16 mouse cellular contexts compared by ENCODE assay signal in the genomic region with DNA sequence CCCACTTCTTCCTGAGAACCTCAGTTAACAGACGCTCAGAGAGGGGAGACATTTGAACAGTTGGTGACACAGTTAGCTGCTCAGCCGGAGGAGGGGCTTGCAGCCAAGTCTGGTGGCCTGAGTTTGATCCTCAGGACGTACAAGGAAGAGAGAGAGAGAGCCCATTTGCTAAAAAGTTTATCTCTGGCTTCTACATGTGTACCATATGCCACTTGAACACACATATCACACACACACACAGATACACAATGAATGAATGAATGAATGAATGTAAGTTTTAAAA. TPM values are rescaled to one million over a fixed set of nuclear protein-coding genes. Genes with fewer than 3 reads are reported as not detected.
DNase-seq lines count a peak whose midpoint lies in the region; ATAC-seq and TF ChIP-seq lines count a peak whose summit lies in the region.
"Had no signal": no experiment of that assay in that cellular context is flagged by ENCODE, and none has a peak within 500 bp of the region (broad histone marks: within the 10 kb centered on the region; RNA-seq: fewer than 3 reads in every experiment).

No protein-coding gene starts in this region.

- no peak for TF ChIP-seq CTCF in heart, adult 2 months (IDR thresholded peaks at IDR 0.05)

- peak overlapping the region; percentile 92 for H3K27ac ChIP-seq in heart, adult 2 months
- peak overlapping the region; percentile 52; the same call in 1 of the 2 replicates for H3K27ac ChIP-seq in kidney, embryonic 15.5 days
- H3K27ac ChIP-seq in kidney, embryonic 14.5 days (ENCODE audit: low read depth, low read length): no peak overlapping the region
- peak overlapping the region; percentile 7; the same call in 1 of the 2 replicates for H3K27ac ChIP-seq in neural tube, embryonic 15.5 days (replicated peaks)
- H3K27ac ChIP-seq: liver, embryonic 14.5 days had no signal

- H3K4me1 ChIP-seq in heart, adult 2 months (ENCODE audit: control insufficient read depth, insufficient read depth, low read length): peaks cover 27% of the 10 kb centered on the region
- peaks cover 27% of the 10 kb centered on the region for H3K4me1 ChIP-seq in kidney, embryonic 15.5 days
- H3K4me1 ChIP-seq in kidney, embryonic 14.5 days (ENCODE audit: control insufficient read depth, insufficient read depth, low read length): 0 out of 2 replicates have a peak, but pooled peaks cover 4% of the 10 kb centered on the region
- H3K4me1 ChIP-seq in neural tube, embryonic 15.5 days: peaks cover 5% of the 10 kb centered on the region

- WGBS in heart, adult 2 months: 45% methylated on average over 3 of the region's 3 CpGs
- 58% methylated on average over 3 of the region's 3 CpGs for WGBS in kidney, embryonic 15.5 days
- WGBS in kidney, embryonic 14.5 days: 66% methylated on average over 3 of the region's 3 CpGs
- WGBS in neural tube, embryonic 15.5 days: 53% methylated on average over 3 of the region's 3 CpGs

- TF ChIP-seq EP300 in heart, adult 2 months (IDR thresholded peaks at IDR 0.05; ENCODE audit: insufficient read depth, low read depth, low read length): no peak

- no peak overlapping the region for H3K4me3 ChIP-seq in heart, adult 2 months
- H3K4me3 ChIP-seq in kidney, embryonic 15.5 days (replicated peaks): no peak overlapping the region
- no peak overlapping the region for H3K4me3 ChIP-seq in kidney, embryonic 14.5 days (ENCODE audit: low read length)
- H3K4me3 ChIP-seq in neural tube, embryonic 15.5 days (replicated peaks): no peak overlapping the region
- H3K4me3 ChIP-seq: erythroblast, embryonic 14.5 days; layer of hippocampus, adult 2 months had no signal

- H3K79me2 ChIP-seq in heart, adult 2 months (replicated peaks; ENCODE audit: control insufficient read depth, insufficient read depth, low read length): no peaks in the 10 kb centered on the region

- ATAC-seq in kidney, embryonic 15.5 days (replicated peaks; ENCODE audit: low FRiP score): no peak
- no peak for ATAC-seq in kidney, embryonic 14.5 days (ENCODE audit: low FRiP score, low TSS enrichment)
- no peak for ATAC-seq in neural tube, embryonic 15.5 days (ENCODE audit: low FRiP score)
- ATAC-seq in erythroblast, adult 5-6 weeks (replicated peaks; ENCODE audit: low FRiP score, poor library complexity, severe bottlenecking): no peak
- ATAC-seq: forebrain, postnatal 0 days had no signal

- no peaks in the 10 kb centered on the region for H3K9me3 ChIP-seq in kidney, embryonic 15.5 days (replicated peaks)
- H3K9me3 ChIP-seq in kidney, embryonic 14.5 days (ENCODE audit: control insufficient read depth, low read length): no peaks in the 10 kb centered on the region
- no peaks in the 10 kb centered on the region for H3K9me3 ChIP-seq in neural tube, embryonic 15.5 days (replicated peaks)

- no peak for TF ChIP-seq POLR2A in heart, adult 2 months (IDR thresholded peaks at IDR 0.05; ENCODE audit: insufficient read depth, low read depth, low read length)

- DNase-seq in heart, adult 2 months: no peak
- DNase-seq in heart, postnatal 36 days: no peak
- DNase-seq in neural tube, embryonic 10.5 days (ENCODE audit: extremely low spot score, low spot score): no peak
- no peak for DNase-seq in right cerebral cortex, postnatal 4 days
- DNase-seq: adrenal gland, postnatal 25 days; cerebellum, adult 11 months; embryo, embryonic 11 days; forebrain, postnatal 0 days; thymus, postnatal 14 days had no signal

- H3K36me3 ChIP-seq in heart, adult 2 months (ENCODE audit: control insufficient read depth, insufficient read depth, low read length): peaks cover 15% of the 10 kb centered on the region
- H3K36me3 ChIP-seq in kidney, embryonic 15.5 days: no peaks in the 10 kb centered on the region
- H3K36me3 ChIP-seq in kidney, embryonic 14.5 days (ENCODE audit: control insufficient read depth, insufficient read depth, low read length): no peaks in the 10 kb centered on the region
- H3K36me3 ChIP-seq in neural tube, embryonic 15.5 days: no peaks in the 10 kb centered on the region

- intact Hi-C loops in heart, adult 2 months (cut with DNase I): no loop called here
- intact Hi-C loops in heart, postnatal 36 days (cut with DNase I): no loop called here

- H3K4me2 ChIP-seq in kidney, embryonic 15.5 days: no peak overlapping the region
- no peak overlapping the region for H3K4me2 ChIP-seq in kidney, embryonic 14.5 days (replicated peaks; ENCODE audit: low read depth, low read length)
- no peak overlapping the region for H3K4me2 ChIP-seq in neural tube, embryonic 15.5 days

- H3K27me3 ChIP-seq in heart, adult 2 months (ENCODE audit: control insufficient read depth, insufficient read depth, low read length): no peaks in the 10 kb centered on the region
- H3K27me3 ChIP-seq in kidney, embryonic 15.5 days: no peaks in the 10 kb centered on the region
- H3K27me3 ChIP-seq in kidney, embryonic 14.5 days (ENCODE audit: control insufficient read depth, insufficient read depth, low read length): no peaks in the 10 kb centered on the region
- no peaks in the 10 kb centered on the region; the same call in 1 of the 2 replicates for H3K27me3 ChIP-seq in neural tube, embryonic 15.5 days (replicated peaks)

- H3K9ac ChIP-seq in heart, adult 2 months (ENCODE audit: low read depth, low read length): no peak overlapping the region
- H3K9ac ChIP-seq in kidney, embryonic 15.5 days: no peak overlapping the region
- H3K9ac ChIP-seq in kidney, embryonic 14.5 days (ENCODE audit: low read depth, low read length): no peak overlapping the region
- no peak overlapping the region for H3K9ac ChIP-seq in neural tube, embryonic 15.5 days (replicated peaks)
- H3K9ac ChIP-seq: forebrain, postnatal 0 days; liver, embryonic 14.5 days had no signal

RNA-seq across cellular contexts. Expression of a gene that starts 5.3 kb away (rescaled TPM):
- total RNA-seq in heart, adult 2 months (2021): 10 to 100 TPM; 11.0 to 13.6 TPM
- 10.2 and 11.0 TPM in 2 replicates for polyA plus RNA-seq in heart, adult 2 months (2012; rRNA removed)
- 10 to 100 TPM in 1 of 2 experiments, 1 to 10 TPM in 1; 9.9 to 11.6 TPM for total RNA-seq in heart, postnatal 36 days (2021)
- 29.2 and 30.6 TPM in 2 replicates for polyA plus RNA-seq in kidney, embryonic 15.5 days (2015; fragmentation: Nextera tagmentation; extraction: Ambion mirVana)
- polyA plus RNA-seq in kidney, embryonic 14.5 days (2014; fragmentation: Nextera tagmentation; extraction: Ambion mirVana): 16.0 and 40.3 TPM in 2 replicates
- polyA plus RNA-seq in neural tube, embryonic 15.5 days (2015; fragmentation: Nextera tagmentation; extraction: Ambion mirVana): 37.5 and 39.1 TPM in 2 replicates
- total RNA-seq in erythroblast, adult 5-6 weeks (2015; ENCODE audit: low replicate concordance): 6.5 and 10.0 TPM in 2 replicates
- 5.5 and 8.8 TPM in 2 replicates for total RNA-seq in erythroblast, adult 5-6 weeks (2017; ENCODE audit: low replicate concordance)

RNA-seq across cellular contexts. Expression of a gene that starts 48.1 kb away (rescaled TPM):
- 100 to 1,000 TPM; 294 to 351 TPM for total RNA-seq in heart, adult 2 months (2021)
- polyA plus RNA-seq in heart, adult 2 months (2012; rRNA removed): 264 and 414 TPM in 2 replicates
- 100 to 1,000 TPM; 316 to 421 TPM for total RNA-seq in heart, postnatal 36 days (2021)
- polyA plus RNA-seq in kidney, embryonic 15.5 days (2015; fragmentation: Nextera tagmentation; extraction: Ambion mirVana): 43.7 and 44.0 TPM in 2 replicates
- polyA plus RNA-seq in kidney, embryonic 14.5 days (2014; fragmentation: Nextera tagmentation; extraction: Ambion mirVana): 35.4 and 43.0 TPM in 2 replicates
- 33.6 and 41.2 TPM in 2 replicates for polyA plus RNA-seq in neural tube, embryonic 15.5 days (2015; fragmentation: Nextera tagmentation; extraction: Ambion mirVana)
- 1,365 and 1,400 TPM in 2 replicates for total RNA-seq in erythroblast, adult 5-6 weeks (2015; ENCODE audit: low replicate concordance)
- 1,814 and 2,055 TPM in 2 replicates for total RNA-seq in erythroblast, adult 5-6 weeks (2017; ENCODE audit: low replicate concordance)
